Mouse (Mus musculus): ENCODE data around the gene Tiam2. TPM values are rescaled to one million over a fixed set of nuclear protein-coding genes. Genes with fewer than 3 reads are reported as not detected.

The Tiam2 gene
- polyA plus RNA-seq, 1 experiment, result 1.2 TPM

DNA sequence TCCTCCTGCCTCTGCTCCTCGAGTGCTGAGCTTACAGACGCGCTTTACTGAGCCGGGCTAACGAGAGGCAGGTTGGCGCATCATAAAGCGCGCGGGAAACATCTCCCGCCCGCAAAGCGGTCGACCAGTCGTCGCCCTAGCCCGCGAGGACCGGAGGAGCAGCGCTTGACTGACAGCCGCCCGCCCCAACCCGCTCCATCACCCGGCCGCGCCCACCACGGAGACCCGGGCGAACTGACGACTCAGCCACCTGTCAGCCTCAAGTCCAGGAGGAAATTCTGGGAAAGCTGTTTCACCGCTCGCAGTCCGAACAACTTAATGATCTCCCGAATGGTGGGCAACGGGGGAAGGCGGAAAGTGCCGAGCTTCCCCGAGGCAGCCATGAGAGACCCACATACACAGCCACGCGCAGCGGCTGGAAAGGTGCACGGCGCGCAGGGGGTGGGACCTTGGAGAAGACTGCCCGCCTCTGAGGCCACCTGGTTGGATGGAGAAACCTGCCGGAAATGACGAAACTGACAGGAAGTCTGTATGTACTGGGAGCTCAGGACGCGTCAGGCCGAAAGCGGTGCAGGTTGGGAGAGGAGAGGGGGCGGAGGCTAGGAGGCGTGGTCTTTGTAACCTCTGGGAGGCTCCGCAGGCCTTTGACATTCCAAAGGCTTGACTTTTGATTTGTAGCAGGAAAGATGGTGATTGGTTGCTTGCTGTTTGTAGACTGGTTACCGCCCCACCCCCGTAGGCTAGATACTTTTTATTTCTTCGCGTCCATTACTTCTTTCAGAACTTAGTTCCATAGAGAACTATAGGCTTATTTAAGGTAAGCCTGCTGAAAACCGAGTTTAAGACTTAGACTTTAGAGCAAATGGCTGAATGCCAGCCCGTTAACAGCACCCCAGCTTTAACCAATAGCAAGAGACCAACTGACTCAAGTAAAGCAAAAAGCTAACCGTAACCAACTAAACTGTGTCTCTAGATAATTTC is 231.2 kb downstream of the Tiam2 start, which contains the start of gene Tfb1m:
Gene Tfb1m, minus strand, starts transcription at position 451 of the 981 bp plus-strand sequence.
- H3K27me3 ChIP-seq (replicated peaks; ENCODE audit: control insufficient read depth, insufficient read depth, low read length), result no peaks in the 10 kb centered on the region
- H3K36me3 ChIP-seq (ENCODE audit: control insufficient read depth, insufficient read depth, low read length), result no peaks in the 10 kb centered on the region
- H3K4me3 ChIP-seq (ENCODE audit: insufficient read depth, low read depth, low read length), result peak within 1 kb of the TSS; percentile 81
- under 1% methylated on average over 60 of the region's 60 CpGs for WGBS
- DNase-seq, result peak; percentile 100
- H3K4me1 ChIP-seq (ENCODE audit: control insufficient read depth, insufficient read depth, low read length), result no peaks in the 10 kb centered on the region; the same call in 1 of the 2 replicates
- peak within 1 kb of the TSS; percentile 85 for H3K27ac ChIP-seq (ENCODE audit: insufficient read depth, low read depth, low read length)
- TF ChIP-seq CTCF (conservative IDR thresholded peaks at IDR 0.05; ENCODE audit: insufficient read depth, insufficient read length, low read depth, low read length) (no peak), POLR2A (IDR thresholded peaks at IDR 0.05; ENCODE audit: low read depth, low read length) (no peak)

DNA sequence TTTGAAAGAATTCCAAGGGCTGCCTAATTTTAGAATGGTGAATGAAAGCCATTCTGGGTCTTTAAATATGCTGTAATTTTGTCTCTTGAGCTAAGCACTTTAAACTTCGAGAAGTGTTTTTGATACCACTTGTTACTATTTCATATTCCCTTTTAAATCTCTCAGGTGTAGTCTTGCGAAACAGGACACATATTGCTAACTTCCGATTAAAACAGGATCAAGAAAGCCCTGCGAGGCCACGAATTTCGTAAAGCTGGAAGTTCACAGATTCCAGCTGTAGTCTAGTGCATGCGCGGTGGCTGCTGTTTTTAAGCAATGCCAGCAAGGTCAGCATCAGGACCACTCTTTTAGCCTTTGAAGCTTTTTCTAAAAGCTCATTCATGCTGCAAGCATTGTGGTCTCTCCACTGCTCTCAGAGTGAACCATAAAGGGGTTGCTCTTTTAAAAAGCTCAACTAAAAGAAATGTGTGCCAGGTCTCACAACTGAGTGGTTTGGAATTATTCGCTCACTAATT is 232.0 kb downstream of the Tiam2 start:
- Histone ChIP-seq H3K4me3 (ENCODE audit: insufficient read depth, low read depth, low read length) (no peak overlapping the region), H3K27me3 (replicated peaks; ENCODE audit: control insufficient read depth, insufficient read depth, low read length) (no peaks in the 10 kb centered on the region), H3K36me3 (ENCODE audit: control insufficient read depth, insufficient read depth, low read length) (no peaks in the 10 kb centered on the region), H3K4me1 (ENCODE audit: control insufficient read depth, insufficient read depth, low read length) (no peaks in the 10 kb centered on the region; the same call in 1 of the 2 replicates), H3K27ac (ENCODE audit: insufficient read depth, low read depth, low read length) (peak overlapping the region; percentile 85)
- WGBS, result 66% methylated on average over 9 of the region's 9 CpGs
- TF ChIP-seq CTCF (conservative IDR thresholded peaks at IDR 0.05; ENCODE audit: insufficient read depth, insufficient read length, low read depth, low read length) (no peak), POLR2A (IDR thresholded peaks at IDR 0.05; ENCODE audit: low read depth, low read length) (no peak)
- DNase-seq, result peak; percentile 19

DNA sequence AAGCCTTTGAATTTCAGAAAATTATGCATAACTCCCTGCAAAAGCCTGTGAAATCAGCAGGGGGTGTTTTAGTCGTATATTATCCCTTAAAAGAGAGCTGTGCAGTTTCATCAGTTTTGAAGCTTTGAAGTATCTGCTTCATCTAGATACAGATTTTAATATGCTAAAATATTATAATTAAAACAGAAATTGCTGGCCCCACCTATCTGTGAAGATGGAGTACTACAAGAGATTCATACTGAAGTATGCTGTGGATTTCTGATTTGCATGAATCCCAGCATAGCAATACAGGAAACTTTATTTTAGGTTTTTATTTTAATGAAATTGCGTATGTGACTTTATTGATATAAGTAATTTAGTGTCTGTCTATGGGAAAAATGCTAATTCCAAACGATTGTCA is 234.2 kb downstream of the Tiam2 start:
- H3K36me3 ChIP-seq (ENCODE audit: control insufficient read depth, insufficient read depth, low read length), result no peaks in the 10 kb centered on the region
- H3K27me3 ChIP-seq (replicated peaks; ENCODE audit: control insufficient read depth, insufficient read depth, low read length), result no peaks in the 10 kb centered on the region
- H3K4me1 ChIP-seq (ENCODE audit: control insufficient read depth, insufficient read depth, low read length), result no peaks in the 10 kb centered on the region; the same call in 1 of the 2 replicates
- H3K4me3 ChIP-seq (ENCODE audit: insufficient read depth, low read depth, low read length), result no peak overlapping the region
- H3K27ac ChIP-seq (ENCODE audit: insufficient read depth, low read depth, low read length), result no peak overlapping the region
- 77% methylated on average over 3 of the region's 3 CpGs for WGBS
- peak; percentile 28 for DNase-seq
- TF ChIP-seq POLR2A (IDR thresholded peaks at IDR 0.05; ENCODE audit: low read depth, low read length) (no peak), CTCF (conservative IDR thresholded peaks at IDR 0.05; ENCODE audit: insufficient read depth, insufficient read length, low read depth, low read length) (no peak)

DNA sequence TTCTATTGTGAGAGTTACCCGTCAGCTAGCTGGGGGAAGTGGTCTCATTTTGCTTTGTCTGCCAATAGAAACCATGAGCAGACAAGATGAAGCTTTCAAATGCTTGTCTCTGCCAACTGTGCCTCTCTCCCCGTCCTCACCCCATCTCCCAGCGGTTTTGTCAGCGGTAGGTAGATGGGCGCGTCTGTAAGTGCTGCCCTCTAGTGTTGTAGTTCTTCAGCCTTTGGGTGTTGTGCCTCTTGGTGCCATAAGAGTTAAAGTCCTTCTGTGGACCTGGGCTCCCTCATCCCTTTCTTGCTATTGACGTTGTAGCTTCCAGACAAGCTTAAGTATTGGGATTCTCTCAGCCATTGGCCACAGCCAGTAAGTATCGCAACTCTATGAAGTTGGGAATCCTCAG is 236.0 kb downstream of the Tiam2 start:
- no peaks in the 10 kb centered on the region for H3K4me1 ChIP-seq (ENCODE audit: control insufficient read depth, insufficient read depth, low read length)
- H3K4me3 ChIP-seq (ENCODE audit: insufficient read depth, low read depth, low read length), result no peak overlapping the region
- DNase-seq, result no peak
- TF ChIP-seq POLR2A (IDR thresholded peaks at IDR 0.05; ENCODE audit: low read depth, low read length) (no peak), CTCF (conservative IDR thresholded peaks at IDR 0.05; ENCODE audit: insufficient read depth, insufficient read length, low read depth, low read length) (no peak)
- H3K27ac ChIP-seq (ENCODE audit: insufficient read depth, low read depth, low read length), result no peak overlapping the region
- no peaks in the 10 kb centered on the region for H3K27me3 ChIP-seq (replicated peaks; ENCODE audit: control insufficient read depth, insufficient read depth, low read length)
- WGBS, result 57% methylated on average over 8 of the region's 8 CpGs
- no peaks in the 10 kb centered on the region for H3K36me3 ChIP-seq (ENCODE audit: control insufficient read depth, insufficient read depth, low read length)

DNA sequence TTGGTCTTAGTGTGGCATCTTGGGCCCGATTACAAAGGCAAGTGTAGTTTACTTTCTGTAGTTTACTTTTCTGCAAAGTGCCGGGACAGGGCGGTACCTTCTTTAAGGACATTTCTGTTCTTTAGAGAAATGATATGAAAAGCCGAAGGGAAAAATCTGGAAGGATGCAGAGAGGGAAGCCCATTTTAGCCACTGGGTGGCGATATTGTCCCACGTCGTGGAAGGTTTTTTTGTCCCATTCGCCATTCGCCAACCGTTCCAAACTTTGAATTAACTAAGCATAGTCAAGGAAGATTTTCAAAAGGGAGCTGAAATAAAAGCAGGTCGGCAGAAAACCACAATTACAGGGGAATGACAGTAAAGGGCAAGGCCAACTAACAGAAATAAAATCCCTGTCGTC is 244.5 kb downstream of the Tiam2 start:
- H3K27me3 ChIP-seq (replicated peaks; ENCODE audit: control insufficient read depth, insufficient read depth, low read length), result no peaks in the 10 kb centered on the region
- no peak overlapping the region for H3K27ac ChIP-seq (ENCODE audit: insufficient read depth, low read depth, low read length)
- no peak overlapping the region for H3K4me3 ChIP-seq (ENCODE audit: insufficient read depth, low read depth, low read length)
- no peaks in the 10 kb centered on the region for H3K4me1 ChIP-seq (ENCODE audit: control insufficient read depth, insufficient read depth, low read length)
- peak; percentile 73 for DNase-seq
- no peaks in the 10 kb centered on the region for H3K36me3 ChIP-seq (ENCODE audit: control insufficient read depth, insufficient read depth, low read length)
- WGBS, result 3% methylated on average over 12 of the region's 12 CpGs
- TF ChIP-seq CTCF (conservative IDR thresholded peaks at IDR 0.05; ENCODE audit: insufficient read depth, insufficient read length, low read depth, low read length), result peak; percentile 85
- TF ChIP-seq POLR2A (IDR thresholded peaks at IDR 0.05; ENCODE audit: low read depth, low read length), result no peak

Other genes starting within 250 kb of the Tiam2 start
- gene Scaf8, start 211.6 kb upstream of the Tiam2 start, polyA plus RNA-seq (2012; rRNA removed), result 21.9 and 22.6 TPM in 2 replicates
- 0.48 TPM in 1 of 2 replicates, not detected in the other for gene Cldn20, start 206.0 kb downstream of the Tiam2 start, polyA plus RNA-seq (2012; rRNA removed)
- 3.8 and 4.8 TPM in 2 replicates for gene Tfb1m, start 231.2 kb downstream of the Tiam2 start, polyA plus RNA-seq (2012; rRNA removed)

All from kidney, adult 2 months (tissue).